Mouse (Mus musculus) cerebellum, postnatal 4 days (tissue): ENCODE results near the gene Olfr983.

Source experiments
- DNase-seq, 2 experiments: peaks; one replicate each; pipeline ENCODE4 v3.0.0; 2022; ENCODE audit warnings: low spot score in 2 of 2, mixed read lengths in 1 of 2

Gene Olfr983

GRCm38 (mm10) chr9:40093495-40093894, at the start of gene Olfr983:
TSS of gene Olfr983 (minus strand) at chr9:40093595.
- no peak for DNase-seq

- DNase-seq, result no peak
Observed at GRCm38 (mm10) chr9:40141544-40141943, 48.1 kb upstream of the Olfr983 start.

- no peak for DNase-seq
Observed at GRCm38 (mm10) chr9:40139484-40139883, 46.1 kb upstream of the Olfr983 start.

- DNase-seq, result no peak
Observed at GRCm38 (mm10) chr9:40136987-40137688, 43.7 kb upstream of the Olfr983 start.

- DNase-seq, result no peak
Observed at GRCm38 (mm10) chr9:40130556-40130955, 37.2 kb upstream of the Olfr983 start.

GRCm38 (mm10) chr9:40130084-40130483, 36.7 kb upstream of the Olfr983 start, which contains the start of gene Olfr985:
TSS of gene Olfr985 (minus strand) at chr9:40130184.
- no peak for DNase-seq

GRCm38 (mm10) chr9:40117287-40117659, 23.9 kb upstream of the Olfr983 start:
- DNase-seq, result no peak

- no peak for DNase-seq
Observed at GRCm38 (mm10) chr9:40116645-40117286, 23.4 kb upstream of the Olfr983 start.

- DNase-seq, result no peak
Observed at GRCm38 (mm10) chr9:40114106-40114505, 20.7 kb upstream of the Olfr983 start, which contains the start of gene Olfr984. TSS of gene Olfr984 (minus strand) at chr9:40114206.

GRCm38 (mm10) chr9:40094769-40095168, 1.4 kb upstream of the Olfr983 start:
- no peak for DNase-seq

GRCm38 (mm10) chr9:40073529-40073928, 19.9 kb downstream of the Olfr983 start, which contains the start of gene Olfr982:
TSS of gene Olfr982 (plus strand) at chr9:40073829.
- DNase-seq, result no peak

GRCm38 (mm10) chr9:40050138-40050537, 43.3 kb downstream of the Olfr983 start:
- DNase-seq, result no peak
